Mouse (Mus musculus) myocyte (in vitro differentiated cells): Measurements from ENCODE around the gene Mlxipl. TPM values are rescaled to one million over a fixed set of nuclear protein-coding genes. Genes with fewer than 3 reads are reported as not detected.

Experiments
- H3K27me3 ChIP-seq: one replicate; pipeline ENCODE4 v1.6.1; 2011; ENCODE audit not compliant: control insufficient read depth, insufficient read depth, insufficient read length
- H3K36me3 ChIP-seq: one replicate; pipeline ENCODE4 v1.6.1; 2011; ENCODE audit not compliant: control insufficient read depth, insufficient read depth
- H3K4me2 ChIP-seq: one replicate; pipeline ENCODE4 v1.6.1; 2011; ENCODE audit warnings: low read depth, control low read depth
- H3K4me3 ChIP-seq: one replicate; pipeline ENCODE4 v1.5.1; 2011; ENCODE audit warnings: mild to moderate bottlenecking, control low read depth, moderate library complexity
- H3K79me2 ChIP-seq: one replicate; pipeline ENCODE4 v1.6.1; 2011; ENCODE audit not compliant: control insufficient read depth, insufficient read depth
- H3ac ChIP-seq: one replicate; pipeline ENCODE4 v1.6.1; 2011; ENCODE audit not compliant: control insufficient read depth, insufficient read length
- CEBPB ChIP-seq: IDR thresholded peaks from 2 replicates; pipeline ENCODE4 v1.6.1; 2011; ENCODE audit warnings: mild to moderate bottlenecking, moderate library complexity; ENCODE audit not compliant: poor library complexity, insufficient read depth, severe bottlenecking
- E2F4 ChIP-seq: IDR thresholded peaks from one replicate; pipeline ENCODE4 v1.6.1; 2011; ENCODE audit warnings: mild to moderate bottlenecking, control low read depth, moderate library complexity; ENCODE audit not compliant: insufficient read depth
- MAX ChIP-seq: IDR thresholded peaks from one replicate; pipeline ENCODE4 v1.6.1; 2011; ENCODE audit warnings: low read depth, mild to moderate bottlenecking, control low read depth
- MYOD1 ChIP-seq, 3 experiments: IDR thresholded peaks; one replicate each; pipeline ENCODE4 v1.6.1; 2011; ENCODE audit warnings: control low read depth in 2 of 3, low read depth in 2 of 3, mild to moderate bottlenecking in 2 of 3, moderate library complexity in 1 of 3; ENCODE audit not compliant: insufficient read length in 2 of 3, control insufficient read depth in 1 of 3
- MYOG ChIP-seq, 3 experiments: IDR thresholded peaks; one replicate each; pipeline ENCODE4 v1.6.1; 2011; ENCODE audit warnings: control low read depth in 2 of 3, low read depth in 2 of 3, mild to moderate bottlenecking in 2 of 3; ENCODE audit not compliant: insufficient read length in 2 of 3, control insufficient read depth in 1 of 3, insufficient read depth in 1 of 3
- POLR2A ChIP-seq: IDR thresholded peaks from one replicate; pipeline ENCODE4 v1.6.1; 2011; ENCODE audit warnings: low read depth, mild to moderate bottlenecking, control low read depth, moderate library complexity; ENCODE audit not compliant: insufficient read length
- POLR2AphosphoS2 ChIP-seq: IDR thresholded peaks from one replicate; pipeline ENCODE4 v1.6.1; 2011; ENCODE audit warnings: low read depth, control low read depth; ENCODE audit not compliant: insufficient read length
- REST ChIP-seq: IDR thresholded peaks from one replicate; pipeline ENCODE4 v1.6.1; 2011; ENCODE audit warnings: mild to moderate bottlenecking, control low read depth, moderate library complexity; ENCODE audit not compliant: insufficient read depth, insufficient read length
- SRF ChIP-seq: IDR thresholded peaks from one replicate; pipeline ENCODE4 v1.6.1; 2011; ENCODE audit warnings: low read depth; ENCODE audit not compliant: control insufficient read depth, insufficient read length
- TCF12 ChIP-seq: IDR thresholded peaks from one replicate; pipeline ENCODE4 v1.6.1; 2011; ENCODE audit warnings: mild to moderate bottlenecking, control low read depth; ENCODE audit not compliant: poor library complexity, insufficient read depth, severe bottlenecking
- TCF3 ChIP-seq: IDR thresholded peaks from one replicate; pipeline ENCODE4 v1.6.1; 2011; ENCODE audit warnings: low read depth, control low read depth; ENCODE audit not compliant: insufficient read length
- USF1 ChIP-seq: IDR thresholded peaks from one replicate; pipeline ENCODE4 v1.6.1; 2011; ENCODE audit warnings: low read depth, mild to moderate bottlenecking, control low read depth, moderate library complexity
- polyA plus RNA-seq: library from polyadenylated mRNA; unstranded; fragments of >200 nt; fragmentation: generic; extraction: Trizol; gene quantifications from one replicate; pipeline ENCODE4 v1.2.1, GENCODE M21; 2012; ENCODE audit warnings: missing spikeins

Gene Mlxipl
- polyA plus RNA-seq, 1 experiment: not detected

GRCm38 (mm10) chr5:135109017-135109416, 19.3 kb downstream of the Mlxipl start:
- Histone ChIP-seq H3K4me3 (no peak overlapping the region), H3K27me3 (peaks cover 50% of the 10 kb centered on the region), H3K79me2 (no peaks in the 10 kb centered on the region), H3K36me3 (no peaks in the 10 kb centered on the region), H3ac (no peak overlapping the region), H3K4me2 (no peak overlapping the region)
- TF ChIP-seq CEBPB (no peak), MYOG (IDR thresholded peaks at IDR 0.05; ENCODE audit: control insufficient read depth in 1 of 3, insufficient read depth in 1 of 3, insufficient read length in 2 of 3, low read depth in 2 of 3) (no peak), REST (no peak), MYOD1 (IDR thresholded peaks at IDR 0.05; ENCODE audit: control insufficient read depth in 1 of 3, insufficient read length in 2 of 3, low read depth in 2 of 3) (no peak), E2F4 (no peak), POLR2A (no peak), TCF12 (no peak), POLR2AphosphoS2 (no peak), TCF3 (no peak), MAX (no peak), SRF (no peak)

- Histone ChIP-seq H3K4me3 (no peak overlapping the region), H3K4me2 (no peak overlapping the region), H3K79me2 (no peaks in the 10 kb centered on the region), H3K27me3 (peaks cover 50% of the 10 kb centered on the region), H3K36me3 (no peaks in the 10 kb centered on the region), H3ac (no peak overlapping the region)
- TF ChIP-seq POLR2AphosphoS2 (no peak), MYOG (IDR thresholded peaks at IDR 0.05; ENCODE audit: control insufficient read depth in 1 of 3, insufficient read depth in 1 of 3, insufficient read length in 2 of 3, low read depth in 2 of 3) (no peak), USF1 (no peak), POLR2A (no peak), TCF3 (no peak)
These were observed 19.7 kb downstream of the Mlxipl start for GRCm38 (mm10) chr5:135109426-135109825.

GRCm38 (mm10) chr5:135109976-135110375, 20.3 kb downstream of the Mlxipl start:
- Histone ChIP-seq H3K4me3 (no peak overlapping the region), H3K36me3 (no peaks in the 10 kb centered on the region), H3ac (no peak overlapping the region), H3K79me2 (no peaks in the 10 kb centered on the region), H3K4me2 (no peak overlapping the region), H3K27me3 (peaks cover 50% of the 10 kb centered on the region)
- TF ChIP-seq TCF12: no peak
- TF ChIP-seq MYOD1 (IDR thresholded peaks at IDR 0.05; ENCODE audit: control insufficient read depth in 1 of 3, insufficient read length in 2 of 3, low read depth in 2 of 3): no peak
- TF ChIP-seq TCF3: no peak
- TF ChIP-seq USF1: no peak
- no peak for TF ChIP-seq REST
- no peak for TF ChIP-seq MAX

- Histone ChIP-seq H3K4me3 (no peak overlapping the region), H3K79me2 (no peaks in the 10 kb centered on the region), H3K27me3 (peaks cover 25% of the 10 kb centered on the region), H3K36me3 (no peaks in the 10 kb centered on the region), H3K4me2 (no peak overlapping the region), H3ac (no peak overlapping the region)
- TF ChIP-seq SRF (no peak), MAX (no peak)
These were observed 24.1 kb downstream of the Mlxipl start for GRCm38 (mm10) chr5:135113782-135114181.

GRCm38 (mm10) chr5:135115241-135115640, 25.6 kb downstream of the Mlxipl start:
- no peaks in the 10 kb centered on the region for H3K79me2 ChIP-seq
- TF ChIP-seq CEBPB (no peak), MYOG (IDR thresholded peaks at IDR 0.05; ENCODE audit: control insufficient read depth in 1 of 3, insufficient read depth in 1 of 3, insufficient read length in 2 of 3, low read depth in 2 of 3) (no peak), MYOD1 (IDR thresholded peaks at IDR 0.05; ENCODE audit: control insufficient read depth in 1 of 3, insufficient read length in 2 of 3, low read depth in 2 of 3) (no peak), TCF12 (no peak), MAX (no peak), TCF3 (no peak), SRF (no peak), POLR2AphosphoS2 (no peak), REST (no peak), USF1 (no peak)
- H3ac ChIP-seq: no peak overlapping the region
- H3K4me3 ChIP-seq: no peak overlapping the region
- H3K4me2 ChIP-seq: no peak overlapping the region
- peaks cover 14% of the 10 kb centered on the region for H3K27me3 ChIP-seq
- no peaks in the 10 kb centered on the region for H3K36me3 ChIP-seq
